Comparison of ENCODE assay signal across 9 mouse cellular contexts in the genomic region with DNA sequence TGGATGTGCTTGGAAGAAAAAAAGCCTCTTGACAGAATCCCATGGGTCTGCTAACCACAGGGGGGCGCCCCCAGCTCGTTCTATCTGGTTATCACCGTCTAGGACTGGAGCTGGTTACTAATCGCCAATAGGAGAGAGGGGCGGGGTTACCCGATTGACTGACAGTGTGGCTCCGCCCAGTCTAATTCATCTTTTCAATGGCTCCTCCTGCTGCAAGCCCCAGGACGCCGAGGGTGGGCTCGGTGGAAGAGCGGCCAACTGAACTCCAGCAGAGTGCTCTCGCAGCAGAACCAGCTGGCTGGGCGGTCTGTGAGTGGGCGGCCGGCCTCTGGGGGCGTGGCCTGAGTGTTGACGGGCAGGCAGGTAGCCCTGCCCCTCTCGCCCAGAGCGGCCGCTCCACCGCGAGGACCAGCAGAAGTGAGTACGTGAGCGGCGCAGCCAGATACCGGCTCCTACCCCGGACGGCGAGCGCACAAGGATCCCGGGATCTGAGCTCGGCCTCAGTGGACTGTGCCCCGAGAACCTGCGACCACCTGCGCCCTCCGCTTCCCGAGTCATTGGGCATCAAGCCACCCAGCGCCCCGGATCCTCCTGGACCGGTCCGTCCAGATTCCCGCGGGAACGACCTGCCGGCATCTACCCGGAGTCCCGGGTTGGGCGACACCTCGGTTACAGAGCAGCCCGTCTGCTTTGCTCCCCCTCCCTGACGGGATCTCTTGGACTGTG. TPM values are rescaled to one million over a fixed set of nuclear protein-coding genes. Genes with fewer than 3 reads are reported as not detected.
DNase-seq lines count a peak whose midpoint lies in the region; ATAC-seq and TF ChIP-seq lines count a peak whose summit lies in the region.
"Had no signal": no experiment of that assay in that cellular context is flagged by ENCODE, and none has a peak within 500 bp of the region (broad histone marks: within the 10 kb centered on the region; RNA-seq: fewer than 3 reads in every experiment).

TSS of gene Ephb3 (plus strand) at position 389 of the 726 bp plus-strand sequence.

- H3K36me3 ChIP-seq in embryonic facial prominence, embryonic 14.5 days (ENCODE audit: control insufficient read depth, insufficient read depth, low read length): no peaks in the 10 kb centered on the region
- H3K36me3 ChIP-seq in limb, embryonic 10.5 days: peaks cover 16% of the 10 kb centered on the region
- H3K36me3 ChIP-seq in midbrain, embryonic 13.5 days: no peaks in the 10 kb centered on the region
- H3K36me3 ChIP-seq: G1E had no signal

- no peaks in the 10 kb centered on the region for H3K27me3 ChIP-seq in embryonic facial prominence, embryonic 14.5 days (replicated peaks; ENCODE audit: control insufficient read depth, insufficient read depth, low read length)
- H3K27me3 ChIP-seq in limb, embryonic 10.5 days (ENCODE audit: low read depth, poor library complexity, severe bottlenecking): peaks cover 7% of the 10 kb centered on the region
- H3K27me3 ChIP-seq in midbrain, embryonic 13.5 days: peaks cover 8% of the 10 kb centered on the region; the same call in 1 of the 2 replicates

- ATAC-seq in embryonic facial prominence, embryonic 14.5 days (ENCODE audit: low read depth): peak; percentile 98
- peak; percentile 99 for ATAC-seq in midbrain, embryonic 13.5 days

- no peaks in the 10 kb centered on the region for H3K4me1 ChIP-seq in bone marrow, adult 2 months (ENCODE audit: control insufficient read depth, insufficient read depth, low read length)
- H3K4me1 ChIP-seq in embryonic facial prominence, embryonic 14.5 days (ENCODE audit: control insufficient read depth, insufficient read depth, low read length): peaks cover 35% of the 10 kb centered on the region
- peaks cover 51% of the 10 kb centered on the region for H3K4me1 ChIP-seq in limb, embryonic 10.5 days
- H3K4me1 ChIP-seq in midbrain, embryonic 13.5 days (replicated peaks): peaks cover 43% of the 10 kb centered on the region

- TF ChIP-seq CTCF in bone marrow, adult 2 months (IDR thresholded peaks at IDR 0.05; ENCODE audit: control insufficient read depth, insufficient read depth, low read length): peak; percentile 39; the same call in 1 of the 2 replicates

- 5% methylated on average over 51 of the region's 51 CpGs for WGBS in bone marrow, adult 2 months
- WGBS in embryonic facial prominence, embryonic 14.5 days: under 1% methylated on average over 28 of the region's 51 CpGs
- under 1% methylated on average over 51 of the region's 51 CpGs for WGBS in limb, embryonic 10.5 days
- under 1% methylated on average over 51 of the region's 51 CpGs for WGBS in midbrain, embryonic 13.5 days

- peak within 1 kb of the TSS; percentile 58 for H3K4me2 ChIP-seq in embryonic facial prominence, embryonic 14.5 days (ENCODE audit: low read depth, low read length)
- H3K4me2 ChIP-seq in midbrain, embryonic 13.5 days (replicated peaks): peak within 1 kb of the TSS; percentile 77

- no peak for TF ChIP-seq POLR2A in bone marrow, adult 2 months (IDR thresholded peaks at IDR 0.05; ENCODE audit: borderline replicate concordance, control insufficient read depth, low read depth, low read length)

- H3K27ac ChIP-seq in bone marrow, adult 2 months (ENCODE audit: control insufficient read depth, insufficient read depth, low read depth, low read length, poor library complexity): no peak within 1 kb of the TSS
- H3K27ac ChIP-seq in embryonic facial prominence, embryonic 14.5 days (replicated peaks; ENCODE audit: low read depth, low read length): peak within 1 kb of the TSS; percentile 96
- H3K27ac ChIP-seq in limb, embryonic 10.5 days: peak within 1 kb of the TSS; percentile 94
- peak within 1 kb of the TSS; percentile 82 for H3K27ac ChIP-seq in midbrain, embryonic 13.5 days

- peak; percentile 100 for DNase-seq in 3T3-L1 (ENCODE audit: low read depth, low spot score)
- DNase-seq in embryonic facial prominence, embryonic 14.5 days (ENCODE audit: low spot score): peak; percentile 100
- DNase-seq in heart, adult 18-20 months: peak; percentile 98 to 99
- DNase-seq in kidney, adult 18-20 months: peak; percentile 98
- DNase-seq in limb, embryonic 10.5 days (ENCODE audit: low spot score): peak; percentile 99
- peak; percentile 56 for DNase-seq in spleen, adult 12 weeks (ENCODE audit: low spot score)

- H3K9ac ChIP-seq in embryonic facial prominence, embryonic 14.5 days (ENCODE audit: low read depth, low read length): peak within 1 kb of the TSS; percentile 97
- peak within 1 kb of the TSS; percentile 95 for H3K9ac ChIP-seq in midbrain, embryonic 13.5 days (replicated peaks)

- peak within 1 kb of the TSS; percentile 11 for H3K4me3 ChIP-seq in bone marrow, adult 2 months (replicated peaks; ENCODE audit: control insufficient read depth, low read depth, low read length)
- peak within 1 kb of the TSS; percentile 89 for H3K4me3 ChIP-seq in embryonic facial prominence, embryonic 14.5 days (ENCODE audit: low read depth, low read length)
- peak within 1 kb of the TSS; percentile 80 for H3K4me3 ChIP-seq in limb, embryonic 10.5 days
- H3K4me3 ChIP-seq in midbrain, embryonic 13.5 days (replicated peaks): peak within 1 kb of the TSS; percentile 77

- no peaks in the 10 kb centered on the region for H3K9me3 ChIP-seq in embryonic facial prominence, embryonic 14.5 days (ENCODE audit: control insufficient read depth, low read length)
- H3K9me3 ChIP-seq in limb, embryonic 10.5 days (replicated peaks): no peaks in the 10 kb centered on the region
- no peaks in the 10 kb centered on the region for H3K9me3 ChIP-seq in midbrain, embryonic 13.5 days

RNA-seq across cellular contexts. Expression of gene Ephb3, which starts in this region (rescaled TPM):
- 0.41 and 1.4 TPM in 2 replicates for polyA plus RNA-seq in bone marrow, adult 2 months (2011; ENCODE audit: insufficient read depth, insufficient read length, low replicate concordance, missing spikeins)
- polyA plus RNA-seq in embryonic facial prominence, embryonic 14.5 days (2014; fragmentation: Nextera tagmentation; extraction: Ambion mirVana): 28.4 and 31.8 TPM in 2 replicates
- total RNA-seq in heart, adult 18-20 months (2021): 1 to 10 TPM; 6.8 to 8.3 TPM
- polyA plus RNA-seq in limb, embryonic 10.5 days (2016; fragmentation: Nextera tagmentation; extraction: Ambion mirVana): 31.0 and 48.3 TPM in 2 replicates
- polyA plus RNA-seq in midbrain, embryonic 13.5 days (2015; fragmentation: Nextera tagmentation; extraction: Ambion mirVana): 14.8 and 19.4 TPM in 2 replicates
- polyA plus RNA-seq: G1E had no signal

Comparison
In these comparisons a context has a peak if more than half of its experiments do, and no peak if none do; other contexts are left out.
1. H3K4me3 ChIP-seq: peak in every context shown above with its lines; median percentile 89 in embryonic facial prominence, embryonic 14.5 days; 80 in limb, embryonic 10.5 days; 77 in midbrain, embryonic 13.5 days; 11 in bone marrow, adult 2 months.